Mouse (Mus musculus): ENCODE data around the gene Ddx24.
"Not testable (repeated sequence)": the region's sequence is repeated elsewhere in the genome, so short reads cannot be mapped to it uniquely, and the experiment has no call there.

Gene Ddx24

DNA sequence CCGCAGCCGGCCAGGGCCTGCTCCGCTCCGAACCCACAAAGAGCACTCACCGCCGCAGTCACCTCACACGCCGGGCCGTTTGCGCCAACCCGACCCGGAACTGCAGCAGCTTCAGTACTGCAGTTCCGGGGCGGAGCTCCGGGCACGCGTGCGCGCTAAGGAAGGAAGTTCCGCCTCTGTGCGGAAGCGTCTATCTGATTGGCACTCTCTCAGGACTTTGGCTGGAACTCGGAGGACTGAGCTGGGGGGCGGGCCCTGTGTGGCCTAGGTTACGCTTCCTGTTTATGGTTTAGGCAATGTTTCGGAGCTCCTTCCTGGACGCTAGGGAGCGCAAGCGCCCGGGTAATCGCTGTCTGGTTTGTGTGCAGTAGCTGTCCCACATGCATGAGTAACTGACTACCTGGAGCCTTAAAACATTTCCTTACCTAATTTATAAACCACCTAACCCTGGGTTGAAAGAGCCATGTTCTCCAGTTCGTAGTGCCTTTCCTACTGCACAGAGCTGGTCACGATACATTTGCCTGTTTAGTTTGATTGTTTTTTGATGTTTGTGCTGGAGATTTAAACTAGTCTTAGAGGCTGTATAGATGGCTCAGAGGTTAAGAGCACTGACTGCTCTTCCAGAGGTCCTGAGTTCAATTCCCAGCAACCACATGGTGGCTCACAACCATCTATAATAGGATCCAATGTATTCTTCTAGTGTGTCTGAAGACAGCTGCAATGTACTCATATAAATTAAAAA, at the start of gene Ddx24:
Gene Ddx24, minus strand, starts transcription at position 102 of the 742 bp plus-strand sequence.
- DNase-seq (ENCODE audit: low read depth) = peak; percentile 99

- no peak for DNase-seq (ENCODE audit: low read depth)
These were observed 48.9 kb upstream of the Ddx24 start for GRCm38 (mm10) chr12:103474481-103474880.

GRCm38 (mm10) chr12:103457140-103457539, 31.5 kb upstream of the Ddx24 start, which contains the start of gene Ifi27l2b:
Gene Ifi27l2b, minus strand, starts transcription at chr12:103457223.
- DNase-seq (ENCODE audit: low read depth) = peak; percentile 63

GRCm38 (mm10) chr12:103456727-103457126, 31.1 kb upstream of the Ddx24 start:
- not testable (repeated sequence) for DNase-seq (ENCODE audit: low read depth)

DNA sequence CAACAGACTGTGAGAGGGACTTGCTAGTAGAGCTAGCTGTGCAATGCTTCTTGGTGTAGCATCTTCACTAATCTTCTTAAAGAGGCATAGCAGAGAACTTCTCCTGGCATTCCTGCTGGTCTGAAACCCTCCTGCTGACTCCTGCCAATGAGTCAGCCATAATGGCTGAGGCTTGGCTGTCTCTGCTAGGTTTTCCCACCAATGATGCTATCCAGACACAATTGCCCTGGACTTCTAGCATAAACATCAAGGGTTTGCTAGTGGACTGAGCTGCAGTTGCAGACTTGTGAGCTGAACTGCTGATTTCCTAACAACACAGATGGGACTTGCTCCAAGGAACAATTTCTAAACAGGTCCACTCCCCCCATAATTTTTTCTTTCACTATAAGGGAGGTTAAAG, 27.7 kb upstream of the Ddx24 start:
- DNase-seq (ENCODE audit: low read depth) = no peak

- no peak for DNase-seq (ENCODE audit: low read depth)
These were observed 19.4 kb upstream of the Ddx24 start for GRCm38 (mm10) chr12:103445060-103445459.

DNA sequence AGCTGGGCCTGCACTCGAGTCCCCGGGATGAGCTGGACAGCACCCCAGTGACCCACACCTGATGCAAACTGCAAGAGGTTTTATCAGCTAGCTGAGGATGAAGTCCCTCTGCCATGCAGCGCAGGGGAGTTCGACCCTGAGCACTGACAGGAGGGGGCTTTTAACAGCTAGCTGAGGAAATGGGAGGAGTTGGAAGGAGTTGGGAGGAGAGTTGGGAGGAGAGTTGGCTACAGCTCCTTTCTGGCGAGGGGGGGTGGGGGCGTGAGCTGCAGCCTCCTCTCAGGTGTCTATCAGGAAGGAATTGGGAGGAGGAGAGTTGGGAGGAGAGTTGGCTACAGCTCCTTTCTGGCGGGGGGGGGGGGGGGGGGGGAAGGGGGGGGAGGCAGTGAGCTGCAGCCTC, 18.6 kb upstream of the Ddx24 start:
- not testable (repeated sequence) for DNase-seq (ENCODE audit: low read depth)

GRCm38 (mm10) chr12:103443524-103443923, 17.9 kb upstream of the Ddx24 start, which contains the start of gene Ifi27l2a:
Gene Ifi27l2a, minus strand, starts transcription at chr12:103443680.
- DNase-seq (ENCODE audit: low read depth) = peak; percentile 36

- no peak for DNase-seq (ENCODE audit: low read depth)
These were observed 12.0 kb upstream of the Ddx24 start for GRCm38 (mm10) chr12:103437601-103438000.

- DNase-seq (ENCODE audit: low read depth) = no peak
These were observed 9.2 kb upstream of the Ddx24 start for GRCm38 (mm10) chr12:103434861-103435260.

DNA sequence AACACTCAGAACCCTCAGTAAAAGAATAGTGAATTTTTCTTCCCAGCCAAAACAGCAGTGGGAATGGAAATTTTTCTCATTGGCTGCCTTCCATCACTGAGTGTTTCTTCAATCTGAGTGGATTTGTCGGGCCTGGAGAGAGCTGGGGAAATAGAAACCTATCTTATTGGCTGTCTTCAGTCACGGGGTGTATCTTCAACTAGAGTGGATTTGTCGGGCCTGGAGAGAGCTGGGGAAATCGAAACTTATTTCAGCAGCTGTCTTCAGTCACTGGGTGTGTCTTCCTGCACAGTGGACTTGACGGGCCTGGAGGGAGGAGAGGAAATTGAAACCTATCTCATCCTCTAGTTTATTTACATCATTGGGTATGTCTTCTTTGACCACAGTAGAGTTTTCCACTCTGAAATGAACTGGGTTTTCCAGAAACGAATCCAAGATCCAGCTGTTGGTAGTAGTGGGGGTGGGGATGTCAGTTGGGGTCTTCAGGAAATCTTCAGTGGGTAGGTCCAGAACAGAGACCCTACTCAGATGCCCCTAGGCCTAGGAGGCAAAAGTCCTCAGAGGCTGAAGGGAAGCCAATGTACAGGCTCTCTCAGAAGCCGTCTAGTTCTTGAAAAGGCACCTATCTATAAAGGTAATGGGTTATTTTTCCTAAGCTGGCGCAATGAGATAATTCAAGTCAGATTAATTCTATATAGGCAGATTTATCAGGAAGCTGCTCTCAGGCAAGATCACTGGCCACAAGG, 8.5 kb upstream of the Ddx24 start, which contains the start of gene Ifi27:
Gene Ifi27, plus strand, starts transcription at position 226 of the 746 bp plus-strand sequence.
- peak; percentile 95 for DNase-seq (ENCODE audit: low read depth)

DNA sequence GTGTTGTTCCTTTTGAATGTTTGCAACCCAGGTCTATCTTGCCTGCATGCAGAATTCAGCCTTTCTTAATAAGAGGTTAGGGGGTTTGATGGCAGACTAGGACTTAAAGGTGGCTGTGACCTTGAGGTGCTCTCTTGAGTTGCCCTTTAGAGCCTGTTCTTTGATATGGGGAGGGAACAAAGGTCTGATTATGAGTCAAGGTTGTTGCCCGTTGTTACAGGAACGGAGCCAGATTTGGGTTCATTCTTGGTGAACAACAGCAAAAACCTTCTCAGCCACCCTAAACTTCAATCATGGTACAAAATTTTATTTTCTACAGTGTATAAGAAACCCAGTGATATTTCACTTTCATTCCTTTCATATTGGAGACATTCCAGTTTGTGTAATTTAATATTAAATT, 7.8 kb upstream of the Ddx24 start:
- no peak for DNase-seq (ENCODE audit: low read depth)

DNA sequence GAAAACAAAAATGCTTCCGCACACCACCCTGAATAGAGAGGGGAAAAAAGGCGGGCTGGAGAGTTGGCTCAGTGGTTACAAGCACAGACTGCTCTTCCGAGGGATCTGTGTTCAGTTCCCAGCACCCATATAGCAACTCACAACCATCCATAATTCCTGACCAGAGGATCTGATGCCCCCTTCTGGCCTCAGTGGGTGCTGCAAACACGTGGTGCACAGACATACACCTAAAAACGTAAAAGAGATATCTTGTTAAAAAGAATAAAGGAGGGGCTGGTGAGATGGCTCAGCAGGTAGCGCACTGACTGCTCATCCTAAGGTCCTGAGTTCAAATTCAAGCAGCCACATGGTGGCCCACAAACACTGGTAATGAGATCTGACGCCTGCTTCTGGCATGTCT, 1.1 kb upstream of the Ddx24 start:
- no peak for DNase-seq (ENCODE audit: low read depth)

DNA sequence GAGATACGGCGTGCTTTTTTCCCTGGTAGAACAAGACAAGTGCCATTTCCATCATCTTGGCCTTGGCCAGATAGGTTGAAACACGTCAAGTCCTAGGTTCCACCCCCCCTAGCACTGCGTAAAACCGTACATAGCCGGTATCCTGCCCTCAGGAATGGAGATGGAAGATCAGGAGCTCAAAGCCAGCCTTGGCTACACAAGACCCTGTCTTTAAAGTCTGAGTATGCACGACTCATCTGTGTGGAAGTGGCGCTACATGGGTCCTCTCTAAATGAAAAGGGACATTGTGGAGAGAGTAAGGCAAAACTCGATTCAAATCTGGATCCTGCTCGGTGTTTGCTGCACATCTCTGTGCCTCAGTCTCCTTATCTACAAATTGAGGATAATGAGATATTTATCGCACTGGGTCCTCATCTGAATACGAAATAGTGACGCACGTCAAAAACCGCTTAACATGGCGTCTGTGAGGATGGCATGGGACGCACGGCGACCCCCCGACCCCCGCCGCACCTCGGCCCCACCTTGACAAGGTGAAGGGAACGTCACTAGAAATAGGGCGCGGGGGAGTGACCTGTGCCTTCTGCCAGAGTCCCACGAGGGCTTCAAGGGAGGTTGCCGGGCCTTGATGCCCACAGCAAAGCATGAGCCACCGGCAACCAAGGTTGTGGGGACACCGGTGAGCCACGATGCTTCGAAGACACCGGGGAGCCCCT, 458 bp downstream of the Ddx24 start:
- no peak for DNase-seq (ENCODE audit: low read depth)

- no peak for DNase-seq (ENCODE audit: low read depth)
These were observed 17.5 kb downstream of the Ddx24 start for GRCm38 (mm10) chr12:103408144-103408543.

DNA sequence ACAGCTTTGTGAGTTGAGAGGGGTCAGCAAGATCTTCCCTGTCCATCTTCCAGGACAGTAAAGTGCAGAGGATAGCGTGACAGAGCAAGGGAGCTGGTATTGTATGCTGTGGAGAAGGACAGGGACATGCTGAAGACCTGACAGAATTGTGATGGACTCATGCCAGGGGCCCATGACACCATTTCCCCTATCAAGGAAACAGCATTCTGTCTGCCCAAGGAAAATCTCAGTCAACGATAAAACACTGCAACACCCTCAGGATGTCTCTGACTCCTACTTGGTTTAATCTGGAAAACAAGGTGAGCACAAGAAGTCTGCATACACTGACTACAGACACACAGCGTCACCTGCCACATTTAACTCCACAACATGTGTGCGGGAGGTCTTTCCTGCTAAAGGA, 17.9 kb downstream of the Ddx24 start, which contains the start of gene 9330161L09Rik:
Gene 9330161L09Rik, minus strand, starts transcription at position 101 of the 400 bp plus-strand sequence.
- DNase-seq (ENCODE audit: low read depth) = no peak

DNA sequence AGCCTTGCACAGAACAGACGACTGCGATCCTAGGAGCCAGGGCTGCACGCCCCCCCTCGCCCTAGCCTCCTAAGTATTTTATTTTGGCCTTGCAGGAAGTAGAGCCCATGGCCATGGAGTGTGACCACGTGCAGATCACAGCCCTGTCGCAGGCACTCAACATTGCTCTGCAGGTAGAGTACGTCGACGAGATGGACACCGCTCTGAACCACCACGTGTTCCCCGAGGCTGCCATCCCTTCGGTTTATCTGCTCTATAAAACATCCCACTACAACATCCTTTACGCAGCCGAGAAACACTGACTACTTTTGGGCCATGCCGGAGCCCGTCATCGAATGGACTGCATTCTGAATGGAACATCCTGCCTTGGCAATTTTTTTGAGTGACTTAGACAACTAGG, 21.5 kb downstream of the Ddx24 start:
- no peak for DNase-seq (ENCODE audit: low read depth)

DNA sequence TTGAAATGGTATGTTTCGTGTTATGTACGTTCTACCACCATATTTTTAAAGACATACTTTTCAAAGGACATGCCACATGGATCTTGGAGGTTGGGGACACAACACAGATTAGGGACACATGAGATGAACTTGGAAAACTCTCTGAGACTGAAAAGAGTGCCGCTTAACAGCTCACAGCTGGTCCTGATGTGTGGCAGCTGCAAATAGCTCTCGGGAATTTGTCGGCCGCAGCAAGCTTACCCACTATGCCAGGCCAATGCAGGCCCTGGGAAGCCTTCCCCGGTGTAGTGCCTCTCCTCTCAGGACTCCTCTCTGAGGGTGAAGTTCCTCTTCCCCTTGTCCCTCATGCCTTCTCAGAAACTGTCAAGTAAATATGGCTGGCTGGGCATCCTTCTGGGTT, 28.9 kb downstream of the Ddx24 start:
- DNase-seq (ENCODE audit: low read depth) = no peak

GRCm38 (mm10) chr12:103395486-103396275, 29.9 kb downstream of the Ddx24 start:
- DNase-seq (ENCODE audit: low read depth) = no peak

DNA sequence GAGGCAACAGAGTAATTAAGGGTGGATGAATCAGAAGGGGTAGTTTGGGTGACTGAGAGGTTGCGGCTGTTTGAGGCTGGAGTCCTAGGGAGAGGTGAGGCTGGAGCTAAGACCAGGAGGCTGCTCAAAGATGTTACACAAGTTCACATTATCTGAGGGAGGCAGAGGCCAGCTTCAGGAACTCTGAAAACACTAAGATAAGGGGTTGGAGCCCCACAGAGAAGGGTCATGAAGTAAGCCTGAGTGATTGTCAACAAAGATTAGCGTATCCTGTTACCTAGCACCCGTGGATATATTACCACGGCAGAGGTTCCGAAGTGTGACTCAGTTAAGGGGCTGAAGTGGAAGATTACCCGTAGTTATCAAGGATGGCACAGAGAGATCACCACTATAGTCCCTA, 32.1 kb downstream of the Ddx24 start:
- peak; percentile 94 for DNase-seq (ENCODE audit: low read depth)

DNA sequence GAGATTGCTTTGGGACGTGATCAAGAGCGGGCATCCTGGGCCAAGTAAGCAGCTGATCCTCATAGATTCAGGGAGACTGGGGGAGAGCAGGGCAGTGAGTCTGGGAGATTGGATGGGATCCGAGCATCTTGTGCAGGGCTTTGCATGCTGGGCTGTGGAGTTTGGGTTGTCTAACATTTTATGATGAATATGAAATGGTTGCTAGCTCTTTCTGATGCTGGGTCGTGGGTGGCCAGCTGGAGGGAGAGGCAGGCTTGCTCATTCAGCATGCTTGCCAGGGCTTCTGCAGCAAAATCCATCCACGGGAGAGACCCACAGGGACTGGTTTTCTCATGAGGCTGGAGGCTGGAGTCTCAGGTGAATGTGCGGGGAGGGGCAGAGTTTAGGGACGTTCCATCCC, 34.5 kb downstream of the Ddx24 start:
- DNase-seq (ENCODE audit: low read depth) = no peak

- DNase-seq (ENCODE audit: low read depth) = no peak
These were observed 35.6 kb downstream of the Ddx24 start for GRCm38 (mm10) chr12:103389982-103390381.
